Mouse (Mus musculus): ENCODE measurements around the gene Pa2g4. TPM values are rescaled to one million over a fixed set of nuclear protein-coding genes. Genes with fewer than 3 reads are reported as not detected.

Gene Pa2g4
- total RNA-seq, 1 experiment = 170 TPM

DNA sequence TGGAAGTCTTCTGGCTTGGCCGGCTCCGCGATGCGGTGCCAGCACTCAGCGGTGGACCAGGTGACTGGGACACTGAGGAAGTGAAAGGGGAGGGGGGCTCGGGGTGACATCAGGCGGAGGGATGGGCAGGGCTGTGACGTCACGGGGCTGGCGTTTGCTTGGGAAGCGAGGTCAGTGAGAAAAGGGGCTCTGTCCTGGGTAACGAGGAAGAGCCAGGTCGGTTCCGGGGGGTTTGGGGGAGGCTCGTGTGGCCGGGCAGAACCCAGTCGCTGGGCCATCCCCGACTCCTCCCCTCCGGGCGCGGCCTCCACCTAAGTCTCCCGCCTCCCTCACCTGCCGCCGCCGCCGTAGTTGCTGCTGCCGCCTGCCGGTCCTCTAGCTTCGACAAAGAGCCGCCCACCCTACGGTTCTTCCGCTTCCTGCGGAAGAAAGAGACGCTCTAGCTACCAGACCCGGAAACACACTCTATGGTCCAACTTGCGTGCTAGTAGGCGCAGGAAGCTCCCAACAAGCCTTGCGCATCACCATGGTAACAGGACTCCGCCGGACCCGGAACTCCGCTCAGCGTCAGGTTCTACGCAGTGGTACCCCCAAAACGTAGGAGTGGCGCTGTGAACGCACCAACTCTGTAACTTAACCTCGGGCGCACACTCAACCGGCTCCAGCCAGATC lies 18.3 kb downstream of the Pa2g4 start, which contains the start of gene Zc3h10:
Gene Zc3h10 (minus strand): TSS at position 414 of the 672 bp plus-strand sequence.
- Histone ChIP-seq H3K4me1 (ENCODE audit: control insufficient read depth in 2 of 2, insufficient read depth in 2 of 2, low read length in 2 of 2, poor library complexity in 1 of 2) (peaks cover 0 to 19% of the 10 kb centered on the region in 2 experiments; a peak in 1 of 4 replicates), H3K27ac (ENCODE audit: insufficient read depth, low read depth, low read length, poor library complexity, severe bottlenecking) (peak within 1 kb of the TSS; percentile 89), H3K9ac (ENCODE audit: insufficient read depth, low read depth, low read length, poor library complexity, severe bottlenecking) (peak within 1 kb of the TSS; percentile 93), H3K36me3 (ENCODE audit: control insufficient read depth, insufficient read depth, low read length, poor library complexity, severe bottlenecking) (peaks cover 30% of the 10 kb centered on the region), H3K9me3 (ENCODE audit: control insufficient read depth, insufficient read depth, low read depth, low read length) (no peaks in the 10 kb centered on the region), H3K4me3 (ENCODE audit: insufficient read depth in 1 of 2, low read depth in 1 of 2, low read length in 2 of 2, poor library complexity in 1 of 2, severe bottlenecking in 1 of 2) (peak within 1 kb of the TSS; percentile 91)
- in situ Hi-C loops (cut with MboI; ENCODE audit: low sequenced_read_pairs in 2 of 2, unreplicated experiment in 2 of 2) = no loop called here
- DNase-seq (ENCODE audit: low read depth, low spot score) = peak; percentile 91
- TF ChIP-seq ZNF384 (IDR thresholded peaks at IDR 0.05; ENCODE audit: low read depth, low read length) (no peak), ZC3H11A (IDR thresholded peaks at IDR 0.05; ENCODE audit: borderline replicate concordance, low read depth, low read length) (no peak), HCFC1 (IDR thresholded peaks at IDR 0.05; ENCODE audit: borderline replicate concordance, insufficient read depth, low read length) (peak; percentile 83), MAFK (IDR thresholded peaks at IDR 0.05; ENCODE audit: insufficient read depth, low read depth, low read length) (no peak), CHD2 (IDR thresholded peaks at IDR 0.05; ENCODE audit: low read depth, low read length) (peak; percentile 47; the same call in 1 of the 2 replicates)

- Histone ChIP-seq H3K9ac (ENCODE audit: insufficient read depth, low read depth, low read length, poor library complexity, severe bottlenecking) (peak overlapping the region; percentile 81), H3K4me1 (ENCODE audit: control insufficient read depth in 2 of 2, insufficient read depth in 2 of 2, low read length in 2 of 2, poor library complexity in 1 of 2) (peaks cover 0 to 19% of the 10 kb centered on the region in 2 experiments; a peak in 1 of 4 replicates), H3K9me3 (ENCODE audit: control insufficient read depth, insufficient read depth, low read depth, low read length) (no peaks in the 10 kb centered on the region), H3K4me3 (ENCODE audit: insufficient read depth in 1 of 2, low read depth in 1 of 2, low read length in 2 of 2, poor library complexity in 1 of 2, severe bottlenecking in 1 of 2) (peak overlapping the region; percentile 56 to 91), H3K27ac (ENCODE audit: insufficient read depth, low read depth, low read length, poor library complexity, severe bottlenecking) (peak overlapping the region; percentile 74), H3K36me3 (ENCODE audit: control insufficient read depth, insufficient read depth, low read length, poor library complexity, severe bottlenecking) (peaks cover 33% of the 10 kb centered on the region)
- no peak for TF ChIP-seq MAFK (IDR thresholded peaks at IDR 0.05; ENCODE audit: insufficient read depth, low read depth, low read length)
- no peak for TF ChIP-seq HCFC1 (IDR thresholded peaks at IDR 0.05; ENCODE audit: borderline replicate concordance, insufficient read depth, low read length)
- no peak for TF ChIP-seq CHD2 (IDR thresholded peaks at IDR 0.05; ENCODE audit: low read depth, low read length)
- TF ChIP-seq ZNF384 (IDR thresholded peaks at IDR 0.05; ENCODE audit: low read depth, low read length) = no peak
- no peak for DNase-seq (ENCODE audit: low read depth, low spot score)
- in situ Hi-C loops (cut with MboI; ENCODE audit: low sequenced_read_pairs in 2 of 2, unreplicated experiment in 2 of 2) = no loop called here
Measured at GRCm38 (mm10) chr10:128546787-128547186, 19.0 kb downstream of the Pa2g4 start.

DNA sequence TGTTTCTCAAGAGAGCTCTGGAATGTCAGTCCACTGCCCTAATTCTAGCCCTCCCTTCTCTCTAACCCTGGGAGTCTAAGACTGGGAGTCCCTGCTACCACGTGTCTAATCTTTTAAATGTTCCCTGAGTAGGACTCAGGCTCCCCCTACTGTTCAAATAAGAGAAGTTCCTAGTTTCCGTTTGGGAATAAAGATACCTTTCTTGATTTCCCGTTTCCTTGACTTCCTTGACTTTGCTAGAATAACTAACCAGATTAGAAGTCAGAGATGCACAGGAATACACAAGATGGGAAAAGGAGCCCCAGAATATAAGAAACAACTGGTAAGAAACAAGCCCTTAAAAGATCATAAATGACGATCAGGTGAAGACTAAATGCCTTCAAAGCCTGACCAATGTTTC lies 19.4 kb downstream of the Pa2g4 start:
- peaks cover 0 to 19% of the 10 kb centered on the region in 2 experiments; a peak in 1 of 4 replicates for H3K4me1 ChIP-seq (ENCODE audit: control insufficient read depth in 2 of 2, insufficient read depth in 2 of 2, low read length in 2 of 2, poor library complexity in 1 of 2)
- peaks cover 33% of the 10 kb centered on the region for H3K36me3 ChIP-seq (ENCODE audit: control insufficient read depth, insufficient read depth, low read length, poor library complexity, severe bottlenecking)
- TF ChIP-seq CHD2 (IDR thresholded peaks at IDR 0.05; ENCODE audit: low read depth, low read length) (no peak), ZNF384 (IDR thresholded peaks at IDR 0.05; ENCODE audit: low read depth, low read length) (no peak), MAFK (IDR thresholded peaks at IDR 0.05; ENCODE audit: insufficient read depth, low read depth, low read length) (no peak), ZC3H11A (IDR thresholded peaks at IDR 0.05; ENCODE audit: borderline replicate concordance, low read depth, low read length) (peak; percentile 60; the same call in 1 of the 2 replicates), HCFC1 (IDR thresholded peaks at IDR 0.05; ENCODE audit: borderline replicate concordance, insufficient read depth, low read length) (peak; percentile 50; the same call in 1 of the 2 replicates)
- H3K9me3 ChIP-seq (ENCODE audit: control insufficient read depth, insufficient read depth, low read depth, low read length) = no peaks in the 10 kb centered on the region
- in situ Hi-C loops (cut with MboI; ENCODE audit: low sequenced_read_pairs in 2 of 2, unreplicated experiment in 2 of 2) = no loop called here
- DNase-seq (ENCODE audit: low read depth, low spot score) = peak; percentile 54
- H3K9ac ChIP-seq (ENCODE audit: insufficient read depth, low read depth, low read length, poor library complexity, severe bottlenecking) = peak overlapping the region; percentile 81; the same call in 1 of the 2 replicates
- peak overlapping the region; percentile 56 to 91 for H3K4me3 ChIP-seq (ENCODE audit: insufficient read depth in 1 of 2, low read depth in 1 of 2, low read length in 2 of 2, poor library complexity in 1 of 2, severe bottlenecking in 1 of 2)
- no peak overlapping the region for H3K27ac ChIP-seq (ENCODE audit: insufficient read depth, low read depth, low read length, poor library complexity, severe bottlenecking)

GRCm38 (mm10) chr10:128545570-128545898 lies 20.3 kb downstream of the Pa2g4 start:
- in situ Hi-C loops (cut with MboI; ENCODE audit: low sequenced_read_pairs in 2 of 2, unreplicated experiment in 2 of 2) = no loop called here

More at GRCm38 (mm10) chr10:128545570-128545898, 20.3 kb downstream of the Pa2g4 start:
- Histone ChIP-seq H3K9me3 (ENCODE audit: control insufficient read depth, insufficient read depth, low read depth, low read length) (no peaks in the 10 kb centered on the region), H3K4me3 (ENCODE audit: insufficient read depth in 1 of 2, low read depth in 1 of 2, low read length in 2 of 2, poor library complexity in 1 of 2, severe bottlenecking in 1 of 2) (no peak overlapping the region; a peak in 1 of 4 replicates), H3K27ac (ENCODE audit: insufficient read depth, low read depth, low read length, poor library complexity, severe bottlenecking) (no peak overlapping the region), H3K4me1 (ENCODE audit: control insufficient read depth in 2 of 2, insufficient read depth in 2 of 2, low read length in 2 of 2, poor library complexity in 1 of 2) (peaks cover 0 to 19% of the 10 kb centered on the region in 2 experiments; a peak in 1 of 4 replicates), H3K36me3 (ENCODE audit: control insufficient read depth, insufficient read depth, low read length, poor library complexity, severe bottlenecking) (peaks cover 33% of the 10 kb centered on the region), H3K9ac (ENCODE audit: insufficient read depth, low read depth, low read length, poor library complexity, severe bottlenecking) (peak overlapping the region; percentile 29; the same call in 1 of the 2 replicates)
- no peak for DNase-seq (ENCODE audit: low read depth, low spot score)
- TF ChIP-seq MAFK (IDR thresholded peaks at IDR 0.05; ENCODE audit: insufficient read depth, low read depth, low read length) = no peak
- no peak for TF ChIP-seq HCFC1 (IDR thresholded peaks at IDR 0.05; ENCODE audit: borderline replicate concordance, insufficient read depth, low read length)
- TF ChIP-seq ZNF384 (IDR thresholded peaks at IDR 0.05; ENCODE audit: low read depth, low read length) = no peak
